Mouse (Mus musculus) erythroblast, adult 5-6 weeks (primary cell): ENCODE results near the gene Hpca. TPM values are rescaled to one million over a fixed set of nuclear protein-coding genes. Genes with fewer than 3 reads are reported as not detected.

Experiments used
- ATAC-seq: replicated peaks from 2 replicates; pipeline ENCODE4 v1.8.0; 2016; ENCODE audit warnings: moderate number of reproducible peaks, mild to moderate bottlenecking, moderate TSS enrichment, inconsistent platforms; ENCODE audit not compliant: poor library complexity, low FRiP score, severe bottlenecking
- total RNA-seq, 2 experiments: library from RNA; stranded (forward) in 1 of 2; stranded (reverse) in 1 of 2; fragments of 150-400 nt in 1 of 2; fragments of 200-764, 138-1000 nt in 1 of 2; gene quantifications; 2 replicates each; pipeline versions ENCODE4 v1.2.3 to v1.2.4; 2015 to 2017; ENCODE audit warnings: low replicate concordance in 2 of 2

The Hpca gene
- total RNA-seq, 2 experiments from 2014 or later, result not detected

DNA sequence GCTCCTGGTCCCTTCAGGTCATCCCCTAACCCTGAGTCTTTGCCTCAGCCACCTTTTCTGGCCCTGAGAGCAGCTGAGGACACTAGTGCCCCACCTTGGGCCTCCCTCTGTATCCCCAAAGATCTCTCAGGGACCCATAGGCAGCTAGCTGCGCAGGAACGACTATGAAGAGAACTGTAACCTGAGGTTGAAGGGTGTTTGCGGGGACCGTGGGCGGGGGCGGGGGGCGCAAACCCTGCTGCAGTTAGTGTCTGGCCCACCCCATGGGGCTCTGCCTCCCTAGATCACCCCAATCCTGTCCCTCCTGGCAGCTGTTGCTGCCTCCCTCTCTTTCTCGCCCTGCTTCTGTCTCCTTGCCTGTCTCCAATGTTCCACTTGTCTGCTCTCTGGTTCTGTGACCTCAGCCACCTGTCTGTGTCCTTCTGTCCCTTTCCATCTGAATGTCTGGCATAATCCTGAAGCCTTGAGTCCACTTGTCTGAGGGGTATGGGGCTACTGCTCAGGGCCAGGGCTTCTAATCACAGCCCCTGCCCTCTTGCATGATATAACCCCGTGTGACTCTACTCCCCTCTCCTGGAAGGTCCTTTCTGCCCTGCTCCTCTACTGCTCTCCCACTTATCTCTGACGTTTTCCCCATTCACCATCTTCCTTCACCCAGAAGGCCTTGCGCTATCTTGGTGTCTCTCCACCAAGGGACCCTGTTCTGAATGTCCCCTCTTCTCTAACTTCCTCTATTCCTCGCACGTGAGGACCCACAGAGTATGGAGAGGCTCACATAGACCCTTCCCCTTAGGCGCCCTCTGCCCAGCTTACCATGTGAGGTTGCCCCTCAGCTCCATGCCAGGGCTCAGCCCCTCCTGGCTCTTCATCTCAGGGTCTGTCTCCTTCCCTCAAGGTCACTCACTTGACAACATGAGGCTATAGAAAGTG lies 15.8 kb upstream of the Hpca start:
- no peak for ATAC-seq

DNA sequence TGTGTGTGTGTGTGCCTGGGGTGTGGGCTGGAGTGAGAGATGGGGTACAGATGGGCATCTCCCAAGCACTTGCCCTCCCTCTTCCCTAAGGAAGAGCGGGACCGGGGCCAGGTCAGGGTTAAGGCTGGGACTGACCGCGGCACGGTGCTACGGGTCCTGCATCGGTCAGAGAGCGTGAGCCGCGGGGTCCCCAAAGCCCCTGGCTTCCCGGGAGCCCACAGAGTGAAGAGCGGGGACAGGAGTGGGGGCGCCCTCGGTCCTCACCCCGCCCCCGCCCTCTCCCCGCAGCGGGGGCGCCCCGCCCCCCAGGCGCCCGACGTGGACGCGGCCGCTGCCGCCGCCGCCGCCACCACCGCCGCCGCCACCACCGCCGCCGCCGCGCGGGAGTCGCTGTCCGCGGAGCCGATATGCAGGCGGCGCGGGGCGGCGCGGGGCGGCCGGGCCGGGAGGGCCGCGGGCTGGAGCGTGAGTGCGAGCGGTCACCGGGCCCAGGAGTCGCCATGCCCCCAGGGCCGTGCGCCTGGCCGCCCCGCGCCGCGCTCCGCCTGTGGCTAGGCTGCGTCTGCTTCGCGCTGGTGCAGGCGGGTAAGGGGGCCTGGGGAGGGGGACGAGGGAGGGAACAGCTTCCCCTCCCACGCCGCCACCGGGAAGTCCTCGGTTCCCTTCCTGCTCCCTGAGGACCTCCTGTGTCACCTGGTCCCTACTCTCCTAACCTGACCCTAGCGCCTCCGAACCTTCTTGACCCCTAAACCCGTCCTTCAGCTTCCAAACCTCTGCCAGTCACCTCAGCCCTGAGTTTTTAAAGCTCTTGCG lies 14.9 kb upstream of the Hpca start, which contains the start of gene Fndc5:
Gene Fndc5 (plus strand): TSS at position 421 of the 813 bp plus-strand sequence.
- no peak for ATAC-seq

GRCm38 (mm10) chr4:129136189-129136578 lies 14.3 kb upstream of the Hpca start:
- no peak for ATAC-seq

GRCm38 (mm10) chr4:129135637-129136036 lies 13.8 kb upstream of the Hpca start:
- no peak for ATAC-seq

DNA sequence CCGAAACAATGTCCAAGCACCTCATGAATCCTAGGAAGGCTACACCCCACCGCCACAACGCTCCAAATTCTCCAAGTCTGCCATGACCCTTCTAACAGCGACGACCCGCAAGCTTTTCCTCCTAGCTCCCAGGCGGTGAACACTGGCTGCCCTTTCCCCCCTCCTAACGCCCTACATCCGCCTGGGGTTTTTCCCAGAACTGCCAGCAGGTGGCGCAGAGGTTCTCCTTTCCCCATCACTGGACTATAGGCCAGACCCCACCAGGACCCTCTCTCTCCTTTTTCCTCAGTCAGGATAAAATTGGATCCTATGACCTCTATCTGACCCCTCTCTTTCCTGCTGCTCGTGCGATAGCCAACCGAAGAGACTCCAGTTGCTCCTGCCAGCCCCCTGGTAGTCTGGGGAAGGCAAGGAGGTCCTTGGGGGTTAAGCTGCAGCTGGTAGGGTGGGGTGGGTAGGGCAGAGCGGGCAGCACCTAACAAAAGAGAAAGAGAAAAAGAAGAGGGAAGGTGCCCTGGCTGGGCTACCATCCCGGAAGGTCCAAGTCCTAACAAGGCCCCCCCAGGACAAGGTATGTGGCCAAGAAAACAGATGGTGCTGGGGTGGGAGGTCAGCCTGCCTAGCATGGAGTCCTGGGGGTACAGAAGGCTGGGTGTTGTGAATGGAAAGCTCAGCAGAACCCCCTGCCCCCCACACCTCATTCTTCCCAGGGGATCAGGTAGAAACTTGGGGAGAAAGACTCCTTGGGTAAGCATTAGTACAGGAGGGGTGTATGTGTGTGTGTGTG lies 13.2 kb upstream of the Hpca start:
- peak; percentile 41; the same call in 1 of the 2 replicates for ATAC-seq

DNA sequence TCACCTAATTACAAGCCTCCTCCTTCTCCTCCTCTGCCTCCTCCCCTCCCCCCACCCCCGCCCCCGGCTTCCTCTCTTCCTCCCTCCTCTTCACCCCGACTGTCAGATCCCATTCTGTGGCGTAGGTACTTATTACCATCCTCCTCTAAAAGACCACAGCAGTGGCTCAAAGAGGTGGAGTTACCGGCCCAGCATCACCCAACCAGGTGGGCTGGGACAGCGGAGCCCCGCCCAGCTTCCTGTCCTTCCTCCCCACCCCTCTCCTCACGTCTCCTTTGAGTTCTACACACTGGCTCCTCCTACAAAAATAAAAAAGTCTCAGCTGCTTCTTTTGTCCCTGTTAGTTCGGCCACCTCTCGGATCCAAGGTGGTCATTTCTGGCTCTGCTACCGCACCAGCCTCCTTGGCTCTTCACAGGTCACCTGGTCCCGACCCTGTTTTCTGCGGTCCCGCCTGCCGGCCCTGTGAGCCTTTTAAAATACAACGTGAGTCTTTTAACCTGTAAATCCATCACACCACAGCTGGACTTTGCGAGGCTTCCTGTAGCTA lies 9.0 kb upstream of the Hpca start:
- ATAC-seq, result no peak

DNA sequence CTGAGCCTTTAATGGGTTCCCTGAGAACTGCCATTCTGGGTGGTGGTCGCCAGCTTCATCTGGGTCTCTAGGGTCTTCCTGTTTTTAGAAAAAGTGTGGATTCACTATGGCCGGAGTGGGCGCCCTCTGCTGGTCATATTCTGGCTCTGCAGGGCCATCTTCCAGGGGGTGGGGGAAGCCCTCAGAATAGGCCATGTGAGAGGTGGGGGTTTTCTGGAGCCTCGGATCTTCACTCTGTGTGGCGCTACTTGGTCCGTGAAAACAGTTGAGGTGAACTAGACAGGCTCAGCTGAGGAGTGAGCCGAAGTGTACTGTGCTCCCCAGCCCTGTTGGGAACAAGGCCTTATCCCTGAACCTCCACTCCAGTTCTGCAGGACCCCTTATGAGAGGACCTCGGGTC lies 8.3 kb upstream of the Hpca start:
- peak; percentile 53; the same call in 1 of the 2 replicates for ATAC-seq

DNA sequence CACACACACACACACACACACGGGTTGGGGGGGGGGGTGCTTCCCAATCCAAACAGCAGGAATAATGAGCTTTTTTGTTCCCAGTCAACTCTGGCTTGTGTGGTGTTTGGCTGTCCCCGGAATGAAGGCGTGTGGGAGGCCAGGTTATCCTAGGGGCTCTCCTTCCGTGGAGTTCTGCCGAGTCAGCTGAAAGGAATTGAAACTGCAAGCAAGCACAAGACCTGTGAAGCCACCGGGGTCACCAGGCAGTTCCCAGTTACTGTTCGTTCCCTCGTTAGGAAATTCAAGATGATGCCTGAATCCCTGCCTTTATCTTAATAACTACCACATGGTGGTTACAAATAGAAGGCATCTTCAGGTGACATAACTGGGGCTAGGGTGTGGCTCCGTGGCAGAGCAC lies 7.6 kb upstream of the Hpca start:
- no peak for ATAC-seq

DNA sequence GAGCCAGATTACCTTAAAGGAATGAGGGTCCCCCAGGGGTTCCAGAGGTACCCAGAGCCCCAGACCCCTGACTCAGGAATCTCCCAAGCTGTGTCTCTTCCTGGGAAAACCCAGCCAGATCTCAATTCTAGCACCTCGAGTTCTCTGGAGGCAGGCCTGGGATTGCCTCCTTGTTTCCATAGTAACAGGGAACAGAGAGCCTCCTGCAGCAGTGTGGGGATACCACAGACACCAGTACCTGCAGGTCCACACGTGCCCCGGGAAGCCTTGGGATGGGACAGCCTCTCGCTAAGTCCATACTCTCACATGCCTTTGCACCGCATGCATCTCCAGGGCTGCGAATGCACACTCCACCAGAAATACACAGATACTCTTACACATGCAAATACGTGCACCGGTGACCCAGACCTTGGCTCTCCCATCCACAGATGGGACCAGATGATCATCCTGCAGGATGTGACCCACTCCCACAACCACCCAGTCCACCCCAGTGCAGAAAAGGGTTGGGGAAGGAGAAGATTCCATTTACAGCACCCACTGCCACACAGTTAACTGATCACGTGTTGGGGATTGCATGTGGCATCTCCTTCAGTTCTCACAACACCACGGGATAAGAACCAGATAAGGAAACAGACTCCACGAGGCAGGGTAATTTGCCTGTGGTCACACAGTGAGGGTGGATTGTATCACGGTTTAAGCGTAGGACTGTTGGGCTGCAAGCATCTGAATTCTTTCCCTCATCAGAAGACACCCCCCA lies 6.9 kb upstream of the Hpca start:
- no peak for ATAC-seq

GRCm38 (mm10) chr4:129125736-129126451 lies 4.1 kb upstream of the Hpca start:
- ATAC-seq, result no peak

- no peak for ATAC-seq
Observed at GRCm38 (mm10) chr4:129124652-129125146, 2.9 kb upstream of the Hpca start.

GRCm38 (mm10) chr4:129122719-129123118 lies 883 bp upstream of the Hpca start:
- ATAC-seq, result no peak

- ATAC-seq, result no peak
Observed at GRCm38 (mm10) chr4:129122107-129122506, 271 bp upstream of the Hpca start.

GRCm38 (mm10) chr4:129120520-129121445 lies 1.1 kb downstream of the Hpca start:
- no peak for ATAC-seq

- no peak for ATAC-seq
Observed at GRCm38 (mm10) chr4:129119708-129120107, 2.1 kb downstream of the Hpca start.

GRCm38 (mm10) chr4:129117720-129118510 lies 3.9 kb downstream of the Hpca start:
- ATAC-seq, result no peak
